Mouse (Mus musculus) left cerebral cortex, postnatal 4 days (tissue): ENCODE data around the gene Tle6. TPM values are rescaled to one million over a fixed set of nuclear protein-coding genes. Genes with fewer than 3 reads are reported as not detected.

ENCODE experiments used
- DNase-seq: peaks from one replicate; pipeline ENCODE4 v3.0.0-alpha.2; 2022
- intact Hi-C: fragments of 180-260 bp; cut with DNase I; formaldehyde crosslinking; loops from one replicate; pipeline ENCODE4 v1.15.1; 2025
- total RNA-seq, 2 experiments: library from RNA; stranded (reverse); gene quantifications; 2 replicates each; pipeline ENCODE4 v1.2.3; 2021

The Tle6 gene
- total RNA-seq, 2 experiments from 2014 or later = 2.2 to 3.2 TPM

DNA sequence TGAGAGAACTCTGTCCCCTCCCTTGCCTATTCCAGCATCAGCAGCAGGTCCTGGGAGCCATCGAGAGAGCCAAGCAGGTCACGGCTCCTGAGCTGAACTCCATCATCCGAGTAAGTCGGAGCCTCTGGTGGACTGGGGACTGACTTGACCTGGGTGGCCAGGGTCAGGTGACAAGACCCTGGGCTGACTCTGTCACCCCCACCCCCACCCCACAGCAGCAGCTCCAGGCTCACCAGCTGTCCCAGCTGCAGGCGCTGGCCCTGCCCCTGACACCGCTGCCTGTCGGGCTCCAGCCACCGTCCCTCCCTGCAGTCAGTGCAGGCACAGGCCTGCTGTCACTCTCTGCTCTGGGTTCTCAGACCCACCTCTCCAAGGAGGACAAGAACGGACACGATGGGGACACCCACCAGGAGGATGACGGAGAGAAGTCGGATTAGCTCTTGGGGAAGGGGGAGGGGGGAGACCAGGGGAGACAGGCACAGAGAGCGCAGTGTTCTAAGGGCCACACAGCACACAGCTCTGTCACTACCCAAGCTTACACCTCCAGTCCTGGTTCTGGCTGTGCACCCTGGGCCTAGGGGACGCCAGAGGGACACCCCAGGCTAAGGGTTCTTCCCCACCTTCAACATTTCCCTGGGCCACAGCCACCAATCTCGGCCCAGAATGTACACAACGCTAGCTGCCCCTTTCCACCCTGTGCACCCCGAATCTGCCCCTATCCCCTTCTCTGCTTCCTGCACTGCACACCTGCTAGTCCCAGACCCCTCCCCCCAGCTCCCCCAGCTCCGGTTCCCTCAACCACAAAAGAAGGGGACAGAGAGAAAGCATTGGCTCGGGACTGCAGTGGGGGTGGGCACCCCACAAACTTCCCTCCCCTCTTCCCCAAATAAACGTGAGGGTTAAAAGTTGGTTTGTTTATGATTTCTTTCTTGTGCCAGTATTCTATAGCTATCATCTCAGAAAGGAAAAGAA, 35.3 kb downstream of the Tle6 start:
- no peak for DNase-seq
- intact Hi-C loops = no loop called here

DNA sequence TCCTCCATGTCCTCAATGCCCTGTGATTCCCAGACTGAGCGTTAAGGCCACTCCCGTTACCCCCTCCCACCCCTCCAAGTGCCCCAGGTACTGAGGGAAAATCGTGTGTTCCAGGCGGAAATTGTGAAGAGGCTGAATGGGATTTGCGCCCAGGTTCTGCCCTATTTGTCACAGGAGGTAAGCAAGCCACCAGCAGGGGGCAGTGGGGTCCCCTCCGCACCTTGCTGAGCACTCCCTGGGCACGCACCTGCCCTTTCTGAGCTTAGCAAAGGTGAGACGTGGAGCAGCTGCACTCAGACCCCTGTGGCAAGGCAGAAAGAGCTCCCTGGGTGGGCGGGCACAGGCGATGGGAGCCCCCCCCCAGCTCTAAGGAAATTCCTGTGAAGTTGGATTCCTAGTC, 36.1 kb downstream of the Tle6 start:
- intact Hi-C loops = no loop called here
- DNase-seq = peak; percentile 57

DNA sequence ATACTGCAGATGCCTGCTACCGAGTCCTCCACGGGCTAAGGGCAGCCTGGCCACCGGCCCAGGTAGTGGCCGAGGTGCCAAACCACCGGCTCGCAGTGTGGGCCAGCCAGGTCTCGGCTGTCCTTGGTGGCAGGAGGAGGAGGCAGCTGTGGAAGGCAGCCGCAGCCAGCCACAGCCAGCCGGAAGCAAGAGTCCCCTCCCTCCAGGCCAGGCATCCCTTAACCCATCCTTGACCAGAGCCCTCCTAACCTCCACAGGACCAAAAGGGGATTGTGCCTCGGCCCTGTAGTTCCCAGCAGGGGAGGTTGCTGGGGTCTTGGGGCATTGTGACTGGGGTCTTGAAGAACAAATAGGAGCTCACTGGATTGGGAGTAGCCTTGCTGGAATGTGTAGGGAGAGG, 36.7 kb downstream of the Tle6 start:
- intact Hi-C loops = no loop called here

DNA sequence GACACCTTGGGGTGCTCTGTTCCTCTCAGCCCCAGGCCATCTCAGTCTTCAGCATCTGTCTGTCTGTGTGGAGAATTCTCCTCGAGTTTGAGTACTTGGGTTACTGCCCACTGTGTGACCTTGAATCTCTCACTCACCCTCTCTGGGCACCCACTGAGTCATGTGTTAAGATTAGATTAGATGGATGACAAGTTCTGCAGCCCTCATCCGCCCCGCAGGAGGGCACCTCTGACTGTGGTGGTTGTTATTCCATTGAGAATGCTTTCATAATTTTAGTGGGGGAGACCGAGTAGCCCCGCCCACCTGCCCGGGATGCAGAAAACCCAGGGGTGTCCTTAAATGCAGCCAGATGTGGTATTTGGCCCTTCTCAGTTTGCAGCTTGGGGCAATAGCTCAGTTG, 37.4 kb downstream of the Tle6 start:
- intact Hi-C loops = no loop called here
- DNase-seq = no peak

More for the DNA sequence above, 36.7 kb downstream of the Tle6 start:
- DNase-seq = peak; percentile 73

DNA sequence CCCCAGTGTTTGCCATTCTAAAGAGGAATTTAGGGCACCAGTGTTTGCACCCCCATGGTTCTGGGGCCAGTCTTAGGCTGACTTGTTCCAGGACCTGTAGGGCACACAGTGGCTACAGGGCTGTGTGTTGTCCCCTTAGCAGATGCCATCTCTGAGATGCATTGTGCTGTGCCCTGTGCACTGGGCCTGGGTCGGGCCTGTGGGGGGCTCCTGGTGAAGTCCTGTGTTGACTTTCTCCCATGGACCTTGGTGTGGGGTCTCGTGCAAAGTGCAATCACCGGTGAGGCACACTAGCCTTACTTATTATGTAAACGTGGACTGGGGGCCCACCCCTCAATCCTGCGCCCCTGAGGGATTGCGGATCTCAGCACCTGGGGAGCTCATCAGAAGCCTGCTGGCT, 38.5 kb downstream of the Tle6 start:
- intact Hi-C loops = no loop called here
- DNase-seq = no peak

DNA sequence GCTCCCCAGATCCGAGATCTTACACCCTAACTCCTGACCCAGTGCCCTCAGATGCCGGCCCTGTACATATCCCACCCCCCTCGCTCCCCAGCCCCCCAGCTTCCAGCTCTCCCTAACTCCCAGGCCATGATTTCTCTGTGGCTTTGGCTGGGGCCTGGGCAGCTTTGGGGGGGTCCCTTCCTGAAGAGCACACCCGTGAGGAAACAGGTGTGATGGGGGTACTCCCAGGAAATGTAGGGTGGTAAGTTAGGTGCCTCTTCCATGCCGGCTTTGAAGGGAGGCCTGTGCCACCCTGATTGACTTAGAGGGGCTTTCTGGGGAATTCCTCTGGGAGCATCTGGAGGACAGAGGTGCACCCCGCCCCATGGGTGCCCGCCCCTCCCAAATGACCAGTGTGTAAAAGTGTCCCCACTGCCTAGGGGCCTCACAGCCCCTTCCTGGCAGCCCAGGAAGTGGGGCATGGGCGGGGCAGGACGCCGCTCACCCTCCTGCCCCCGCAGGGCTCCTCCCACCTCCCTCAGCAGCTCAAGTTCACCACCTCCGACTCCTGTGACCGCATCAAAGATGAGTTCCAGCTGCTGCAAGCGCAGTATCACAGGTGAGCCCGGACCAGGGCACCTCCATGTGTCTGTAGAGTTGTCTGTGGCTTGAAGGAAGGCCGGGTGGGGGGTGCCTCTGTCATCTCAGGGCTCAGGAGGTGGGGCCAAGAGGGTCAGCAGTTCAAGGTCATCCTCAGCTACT, 40.0 kb downstream of the Tle6 start:
- DNase-seq = no peak
- intact Hi-C loops = no loop called here

DNA sequence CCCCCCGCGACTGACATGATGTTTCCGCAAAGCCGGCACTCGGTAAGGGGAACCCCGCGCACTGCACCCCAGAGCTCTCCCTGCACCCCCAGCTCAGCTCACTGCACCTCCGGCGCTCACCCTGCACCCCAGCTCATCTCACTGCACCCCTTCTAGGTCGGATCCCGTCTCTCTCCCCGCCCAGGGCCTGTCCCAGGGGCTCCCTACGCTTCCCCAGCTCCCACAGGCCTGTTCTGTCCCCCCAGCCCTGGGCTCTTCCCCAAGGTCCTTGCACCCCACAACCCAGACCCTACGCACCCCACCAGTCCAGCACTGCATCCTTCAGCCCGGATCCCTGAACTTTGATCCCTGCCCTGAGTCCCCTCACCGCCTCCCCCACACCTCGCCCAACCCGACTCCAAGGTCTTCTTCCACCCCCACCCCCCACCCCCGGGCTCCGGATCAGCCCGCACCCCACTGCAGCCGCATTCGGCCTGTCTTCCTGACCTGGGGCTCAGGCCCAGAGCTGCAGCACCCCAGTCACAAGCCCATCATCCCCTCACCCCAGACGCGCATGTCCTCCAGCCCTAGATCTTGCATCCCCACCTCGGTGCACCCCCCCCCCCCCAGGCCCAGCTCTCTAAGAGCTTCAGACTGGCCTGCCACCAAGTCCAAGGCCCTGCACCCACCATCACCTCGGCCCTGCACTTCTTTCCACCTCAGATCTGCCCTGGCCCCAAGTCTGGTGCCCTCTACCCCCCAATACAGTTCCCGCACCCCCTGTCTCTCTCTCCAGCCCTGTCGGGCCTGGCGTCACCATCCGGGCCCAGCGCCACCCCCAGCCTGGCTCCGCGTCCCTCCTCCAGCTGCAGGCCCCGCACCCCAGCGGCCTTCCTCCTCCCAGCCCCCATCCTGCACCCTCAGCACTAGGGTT, 41.0 kb downstream of the Tle6 start:
- intact Hi-C loops = loop anchor here (10.0 kb wide), 1 partner anchor 1825 kb away; no protein-coding TSS in a partner anchor
- peak; percentile 69 for DNase-seq

DNA sequence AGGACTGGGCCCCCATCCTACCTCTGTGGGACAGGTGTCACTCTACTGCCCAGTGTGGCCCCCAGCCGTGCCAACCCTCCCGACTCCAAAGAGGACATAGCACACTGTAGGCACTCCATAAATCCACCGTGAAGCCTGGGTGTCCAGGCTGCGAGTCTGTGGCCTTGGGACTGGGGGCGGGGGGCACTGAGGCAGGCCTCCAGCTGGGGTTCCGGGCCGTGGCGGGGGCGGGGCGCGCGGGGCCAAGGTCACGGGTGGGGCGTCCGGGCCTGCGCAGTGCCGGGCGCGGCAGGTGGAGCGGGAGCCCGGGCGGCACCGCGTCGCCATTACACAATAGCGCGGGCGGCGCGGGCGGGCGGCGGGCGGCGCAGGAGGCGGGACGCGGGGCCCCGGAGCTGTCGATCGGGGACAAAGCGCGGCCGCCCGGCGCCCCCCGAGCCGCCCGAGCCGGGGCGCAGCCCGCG, 41.7 kb downstream of the Tle6 start, which contains the start of gene Aes:
TSS of gene Aes (plus strand) at position 326 of the 464 bp plus-strand sequence.
- DNase-seq = peak; percentile 66
- intact Hi-C loops = loop anchor here (10.0 kb wide), 1 partner anchor 1824 kb away; no protein-coding TSS in a partner anchor

DNA sequence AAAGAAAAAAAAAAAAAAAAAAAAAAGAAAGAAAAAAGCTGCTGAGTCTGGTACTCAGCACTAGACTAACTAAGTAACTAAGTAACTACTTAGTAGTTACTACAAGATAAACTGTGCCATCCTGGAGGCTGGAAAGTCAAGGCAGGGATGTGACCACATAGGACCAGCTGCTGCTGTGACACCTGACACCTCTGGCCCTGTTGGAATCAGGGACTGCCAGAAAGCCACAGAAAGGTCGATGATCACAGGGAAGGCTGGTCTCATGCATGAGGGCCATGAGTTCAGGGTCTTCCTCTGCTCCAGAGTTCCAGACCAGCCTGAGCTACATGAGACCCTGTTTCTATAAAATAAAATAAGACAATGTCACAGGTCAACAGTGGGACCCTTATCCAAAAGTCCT, 43.4 kb downstream of the Tle6 start:
- intact Hi-C loops = loop anchor here (10.0 kb wide), 1 partner anchor 1823 kb away; no protein-coding TSS in a partner anchor

DNA sequence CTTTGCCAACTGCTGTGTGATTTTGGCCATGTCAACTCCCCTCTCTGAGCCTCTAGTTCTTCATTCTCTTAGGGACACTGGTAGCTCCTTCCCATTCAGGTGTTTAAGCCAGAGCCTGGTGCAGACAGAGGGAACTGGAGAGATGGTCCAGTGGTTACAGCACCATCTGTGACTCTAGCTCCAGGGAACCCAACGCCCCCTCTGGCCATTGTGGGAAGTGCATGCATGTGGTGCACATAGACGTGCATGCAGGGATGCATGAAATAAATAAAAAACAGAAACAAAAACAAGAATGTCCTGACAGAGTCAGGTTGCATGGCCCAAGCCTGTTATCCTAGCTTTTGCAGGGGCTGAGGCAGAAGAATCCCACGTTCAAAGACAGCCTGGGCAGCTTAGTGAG, 44.6 kb downstream of the Tle6 start:
- DNase-seq = no peak
- intact Hi-C loops = loop anchor here (10.0 kb wide), 1 partner anchor 1821 kb away; no protein-coding TSS in a partner anchor

More for the DNA sequence above, 43.4 kb downstream of the Tle6 start:
- DNase-seq = no peak

DNA sequence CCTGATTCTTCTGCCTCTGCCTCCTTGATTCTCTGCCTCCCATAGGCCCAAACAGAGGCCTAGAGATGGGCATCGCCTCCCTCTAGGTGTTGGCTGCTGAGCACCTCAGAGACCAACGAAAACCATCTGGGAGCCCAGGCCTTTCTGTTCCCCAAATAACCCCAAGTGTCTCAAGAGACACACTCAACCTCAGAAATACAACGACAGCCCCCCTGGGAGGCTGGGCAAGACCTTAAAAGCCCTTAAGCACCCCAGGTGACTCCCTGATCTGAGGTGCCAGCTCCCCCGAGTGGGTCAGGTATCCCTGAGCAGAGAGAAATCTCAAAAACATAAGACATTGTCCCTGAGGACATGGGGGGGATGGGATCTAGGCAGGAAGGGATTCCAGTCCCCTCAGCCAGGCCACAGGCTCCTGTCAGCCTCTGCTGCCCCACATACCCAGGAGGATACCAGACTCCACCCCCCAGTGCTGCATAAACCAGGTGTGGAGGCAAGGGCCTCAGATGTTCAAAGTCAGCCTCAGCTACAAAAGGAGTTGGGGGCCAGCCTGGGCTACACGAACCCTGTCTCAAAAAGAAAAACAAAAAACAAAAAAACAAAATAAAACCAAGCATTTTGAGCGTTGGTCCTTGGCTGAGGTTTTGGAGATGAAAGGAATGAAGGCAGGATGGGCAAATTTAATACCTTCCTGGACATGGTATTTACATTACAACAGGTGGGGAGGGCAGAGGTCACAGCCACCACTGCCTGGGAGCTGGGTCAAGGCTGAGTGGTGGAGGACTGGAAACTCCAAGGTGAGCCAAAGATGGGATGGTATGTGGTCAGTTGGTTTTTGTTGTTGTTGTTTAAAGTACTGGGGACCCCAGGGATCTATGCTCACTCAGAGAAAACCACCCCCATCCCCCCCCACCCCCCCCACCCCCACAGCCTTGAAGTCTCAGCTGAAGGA, 46.8 kb downstream of the Tle6 start:
- intact Hi-C loops = loop anchor here (10.0 kb wide), 1 partner anchor 1819 kb away; no protein-coding TSS in a partner anchor
- DNase-seq = no peak

DNA sequence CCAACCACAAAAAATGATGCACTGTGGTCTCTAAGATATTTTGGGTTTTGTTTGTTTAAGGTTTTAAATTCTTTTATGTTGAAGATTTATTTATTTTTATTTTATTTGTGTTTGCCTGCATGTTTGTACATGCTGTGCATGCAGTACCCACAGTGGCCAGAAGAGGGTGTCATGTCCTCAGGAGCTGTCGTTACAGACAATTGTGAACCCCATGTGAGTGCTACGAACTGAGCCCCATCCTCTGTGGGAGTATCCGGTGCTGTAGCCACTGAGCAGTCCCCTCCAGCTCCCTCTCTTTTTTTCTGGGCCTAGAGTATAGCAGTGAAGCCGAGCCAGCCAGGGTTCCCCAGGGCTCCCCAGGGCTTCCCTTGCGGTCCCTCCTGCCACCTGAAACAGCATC, 47.6 kb downstream of the Tle6 start:
- no peak for DNase-seq
- intact Hi-C loops = loop anchor here (10.0 kb wide), 1 partner anchor 1818 kb away; no protein-coding TSS in a partner anchor

DNA sequence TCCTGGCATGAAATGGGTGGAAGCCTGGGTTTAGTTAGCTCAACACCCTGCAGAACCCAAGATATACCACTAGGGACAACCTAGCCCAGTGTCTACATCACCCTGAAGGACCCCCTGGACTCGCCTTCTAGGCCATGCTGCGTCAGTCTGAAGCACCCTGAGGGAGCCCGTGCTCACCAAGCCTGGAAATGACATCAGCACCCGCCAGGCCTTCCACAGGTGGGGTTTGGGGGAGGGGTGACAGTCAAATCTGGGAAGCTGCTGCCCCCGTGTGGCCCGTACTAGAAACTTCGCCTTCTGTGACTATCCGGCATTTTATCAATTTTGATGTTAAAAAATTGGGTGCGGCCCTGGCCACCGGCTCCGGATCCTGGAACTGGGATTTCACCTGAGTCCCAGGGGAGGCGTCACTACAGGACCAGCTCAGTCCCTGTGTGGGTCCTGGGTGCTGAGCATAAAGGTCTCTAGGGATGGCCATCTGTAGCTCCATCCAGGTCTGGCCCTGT, 49.2 kb downstream of the Tle6 start:
- intact Hi-C loops = loop anchor here (10.0 kb wide), 1 partner anchor 1817 kb away; no protein-coding TSS in a partner anchor
- DNase-seq = peak; percentile 77

DNA sequence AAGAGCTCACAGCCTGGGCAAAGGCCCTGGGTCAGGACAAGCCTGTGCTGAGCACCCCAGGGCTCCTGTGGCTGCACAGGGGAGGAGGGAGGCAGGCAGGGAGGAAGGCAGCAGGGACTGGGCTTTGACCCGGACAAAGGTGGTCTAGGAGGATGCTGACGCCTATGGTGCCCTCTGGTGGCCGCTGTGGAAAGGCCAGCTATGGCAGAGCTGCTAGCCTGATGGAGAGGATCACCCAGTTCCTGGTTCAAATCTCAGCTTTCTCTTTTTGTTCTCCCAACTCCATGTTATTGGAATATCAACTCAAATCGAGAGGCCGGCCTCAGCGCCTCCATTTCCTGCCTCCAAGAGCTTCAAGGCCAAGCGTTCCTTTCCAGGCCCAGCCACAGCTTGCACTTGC, 50.6 kb downstream of the Tle6 start:
- intact Hi-C loops = loop anchor here (10.0 kb wide), 1 partner anchor 1815 kb away; no protein-coding TSS in a partner anchor
- peak; percentile 75 for DNase-seq

DNA sequence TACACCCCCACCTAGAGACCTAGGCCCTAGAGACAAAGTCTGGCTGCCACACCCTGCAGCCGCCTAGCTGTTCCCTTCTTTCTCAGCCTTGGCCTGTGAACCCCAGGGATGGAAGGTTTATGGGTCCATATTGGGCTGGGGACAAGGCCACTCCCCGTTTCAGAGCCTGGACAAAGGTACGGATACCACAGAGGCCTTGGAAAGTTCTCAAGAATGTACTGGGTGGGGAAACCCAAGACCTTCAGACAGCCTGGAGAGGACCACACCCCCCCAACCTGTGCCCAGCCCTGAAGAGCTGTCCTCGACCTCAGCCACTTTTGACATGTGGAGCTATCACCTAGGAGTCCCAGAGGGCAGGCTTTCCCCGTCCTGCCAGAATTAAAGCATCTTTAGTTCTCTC, 51.9 kb downstream of the Tle6 start:
- no peak for DNase-seq
- intact Hi-C loops = no loop called here

DNA sequence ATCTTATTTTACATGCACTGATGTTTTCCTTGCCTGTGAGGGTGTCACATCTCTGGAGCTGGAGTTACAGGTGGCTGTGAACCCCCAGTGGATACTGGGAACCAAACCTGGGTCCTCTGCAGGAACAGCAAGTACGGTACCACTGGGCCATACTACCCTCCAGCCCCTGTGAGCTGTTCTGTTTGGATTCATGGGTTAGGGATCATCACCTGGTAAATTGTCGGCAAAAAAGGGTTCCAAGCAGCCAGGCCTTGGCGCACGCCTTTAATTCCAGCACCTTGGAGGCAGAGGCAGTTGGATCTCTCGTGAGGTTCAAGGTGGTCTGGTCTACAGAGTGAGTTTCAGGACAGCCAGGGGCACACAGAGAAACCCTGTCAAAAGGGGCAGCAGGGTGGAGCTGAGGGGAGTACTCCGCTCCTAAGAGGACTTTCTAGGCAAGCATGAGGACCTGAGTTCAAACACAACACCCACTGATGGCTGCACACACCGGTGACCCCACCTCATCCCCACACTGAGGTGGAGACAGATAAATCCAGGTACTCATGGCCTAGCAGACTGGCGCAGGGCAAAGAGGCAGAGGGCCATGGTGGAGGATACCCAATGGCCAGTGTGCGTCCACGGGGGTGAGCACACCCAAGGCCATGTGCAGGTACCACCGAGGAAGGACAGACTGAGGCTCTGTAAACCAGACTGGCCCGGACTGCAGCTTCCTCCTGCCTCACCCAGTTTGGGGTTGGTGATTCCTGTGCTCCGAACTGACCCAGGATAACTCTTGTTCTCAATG, 53.9 kb downstream of the Tle6 start:
- DNase-seq = no peak
- intact Hi-C loops = no loop called here

DNA sequence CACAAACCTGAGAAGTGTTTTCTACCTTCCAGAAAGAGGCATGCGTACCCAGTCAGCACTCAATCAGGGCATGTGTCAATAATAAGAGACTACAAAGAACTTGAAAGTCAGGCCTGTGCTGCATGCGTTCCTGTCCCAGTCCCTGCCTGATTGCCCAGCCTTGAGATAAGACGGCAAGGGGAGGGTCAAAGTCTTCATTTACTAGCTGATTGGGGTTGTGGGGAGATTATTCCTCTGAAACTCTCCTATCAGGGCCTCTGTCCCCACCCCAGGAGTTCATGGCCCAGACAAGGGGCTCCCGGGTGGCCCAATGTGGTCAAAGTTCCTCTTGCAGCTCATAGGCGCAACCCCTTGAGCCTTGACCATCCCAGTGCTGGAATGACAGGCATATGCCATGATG, 54.5 kb downstream of the Tle6 start:
- intact Hi-C loops = no loop called here
- DNase-seq = no peak
